Mouse (Mus musculus) megakaryocyte, embryonic 14.5 days (primary cell): ENCODE measurements around the gene Shoc2.

Source experiments
- FLI1 ChIP-seq: IDR thresholded peaks from 2 replicates; pipeline ENCODE4 v1.6.1; 2012; ENCODE audit warnings: low read length, inconsistent platforms, mixed read lengths
- GATA1 ChIP-seq: IDR thresholded peaks from 3 replicates; pipeline ENCODE4 v1.6.1; 2012; ENCODE audit warnings: mixed read lengths, low read length, inconsistent platforms, borderline replicate concordance

DNA sequence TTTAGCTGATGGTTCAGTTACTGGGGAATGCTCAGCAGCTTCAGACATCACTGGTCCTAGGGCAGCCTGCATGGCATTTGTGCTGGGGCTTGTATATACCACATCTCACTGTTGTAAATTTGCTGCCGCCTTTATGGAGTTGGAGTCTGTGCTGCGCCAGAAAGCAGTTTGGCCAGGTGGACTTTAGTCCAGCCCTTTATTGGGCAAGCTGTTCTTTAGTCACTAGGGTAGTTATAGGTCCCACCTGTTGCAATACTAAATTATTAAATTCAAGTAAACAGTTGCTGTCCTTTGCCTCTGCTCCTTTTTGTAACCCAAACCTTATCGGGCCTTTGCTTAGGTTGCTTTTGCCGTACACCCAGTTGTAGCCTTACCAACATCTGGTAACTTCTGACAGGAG, 29.2 kb upstream of the Shoc2 start:
- TF ChIP-seq GATA1: no peak
- no peak for TF ChIP-seq FLI1
